Mouse (Mus musculus): Measurements from ENCODE around the gene Elf2.

DNA sequence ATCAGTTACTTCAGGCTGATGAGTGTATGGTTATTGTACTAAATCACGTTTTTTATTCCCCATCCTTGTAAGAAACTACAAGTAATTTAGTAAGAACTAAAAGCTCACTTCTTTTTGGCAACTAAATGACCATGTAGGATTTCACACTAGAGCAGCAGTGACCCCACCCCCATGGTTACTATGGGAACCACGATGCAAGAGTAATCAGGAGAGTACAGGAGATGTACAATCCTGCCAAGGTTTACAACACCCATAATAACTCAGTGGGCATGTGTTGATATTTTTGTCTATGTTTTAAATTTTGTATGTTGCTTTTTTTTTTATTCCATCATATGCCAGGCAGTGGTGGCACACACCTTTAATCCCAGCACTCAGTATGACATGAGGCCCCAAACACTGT lies 45.2 kb downstream of the Elf2 start:
- no peak for TF ChIP-seq POLR2A (IDR thresholded peaks at IDR 0.05; ENCODE audit: low read depth, low read length)
- no peak for TF ChIP-seq CTCF (IDR thresholded peaks at IDR 0.05; ENCODE audit: extremely low read depth, insufficient read length, insufficient replicate concordance, low read depth, low read length)
